Mouse (Mus musculus): ENCODE data around the gene Aldh18a1.
"Not testable (repeated sequence)": the region's sequence is repeated elsewhere in the genome, so short reads cannot be mapped to it uniquely, and the experiment has no call there.

The Aldh18a1 gene

GRCm38 (mm10) chr19:40588293-40588654 is at the start of gene Aldh18a1:
Aldh18a1 (minus strand) TSS chr19:40588463.
- DNase-seq (ENCODE audit: low spot score) = peak; percentile 88

GRCm38 (mm10) chr19:40637601-40638000 is 49.3 kb upstream of the Aldh18a1 start:
- no peak for DNase-seq (ENCODE audit: low spot score)

GRCm38 (mm10) chr19:40637091-40637490 is 48.8 kb upstream of the Aldh18a1 start:
- DNase-seq (ENCODE audit: low spot score) = no peak

GRCm38 (mm10) chr19:40633144-40633543 is 44.9 kb upstream of the Aldh18a1 start:
- DNase-seq (ENCODE audit: low spot score) = no peak

GRCm38 (mm10) chr19:40632668-40633067 is 44.4 kb upstream of the Aldh18a1 start:
- no peak for DNase-seq (ENCODE audit: low spot score)

- no peak for DNase-seq (ENCODE audit: low spot score)
Observed at GRCm38 (mm10) chr19:40632193-40632592, 43.9 kb upstream of the Aldh18a1 start.

GRCm38 (mm10) chr19:40630606-40631005 is 42.3 kb upstream of the Aldh18a1 start:
- no peak for DNase-seq (ENCODE audit: low spot score)

- peak; percentile 38 for DNase-seq (ENCODE audit: low spot score)
Observed at GRCm38 (mm10) chr19:40630096-40630495, 41.8 kb upstream of the Aldh18a1 start.

GRCm38 (mm10) chr19:40628950-40629349 is 40.7 kb upstream of the Aldh18a1 start:
- no peak for DNase-seq (ENCODE audit: low spot score)

GRCm38 (mm10) chr19:40625935-40626334 is 37.7 kb upstream of the Aldh18a1 start:
- no peak for DNase-seq (ENCODE audit: low spot score)

- DNase-seq (ENCODE audit: low spot score) = not testable (repeated sequence)
Observed at GRCm38 (mm10) chr19:40621616-40622015, 33.4 kb upstream of the Aldh18a1 start.

GRCm38 (mm10) chr19:40616021-40616420 is 27.8 kb upstream of the Aldh18a1 start:
- DNase-seq (ENCODE audit: low spot score) = no peak

- DNase-seq (ENCODE audit: low spot score) = no peak
Observed at GRCm38 (mm10) chr19:40614811-40615210, 26.5 kb upstream of the Aldh18a1 start.

GRCm38 (mm10) chr19:40611830-40612506 is 23.7 kb upstream of the Aldh18a1 start, which contains the start of the genes Tctn3 and Entpd1:
Tctn3 (minus strand) TSS chr19:40612233.
Entpd1 (plus strand) TSS chr19:40612366.
- peak; percentile 92 for DNase-seq (ENCODE audit: low spot score)

GRCm38 (mm10) chr19:40607676-40608075 is 19.4 kb upstream of the Aldh18a1 start:
- DNase-seq (ENCODE audit: low spot score) = no peak

GRCm38 (mm10) chr19:40605189-40605588 is 16.9 kb upstream of the Aldh18a1 start:
- DNase-seq (ENCODE audit: low spot score) = no peak

GRCm38 (mm10) chr19:40601870-40602269 is 13.6 kb upstream of the Aldh18a1 start:
- no peak for DNase-seq (ENCODE audit: low spot score)

GRCm38 (mm10) chr19:40600846-40601245 is 12.6 kb upstream of the Aldh18a1 start:
- DNase-seq (ENCODE audit: low spot score) = not testable (repeated sequence)

- no peak for DNase-seq (ENCODE audit: low spot score)
Observed at GRCm38 (mm10) chr19:40595831-40596230, 7.6 kb upstream of the Aldh18a1 start.

GRCm38 (mm10) chr19:40595231-40595630 is 7.0 kb upstream of the Aldh18a1 start:
- no peak for DNase-seq (ENCODE audit: low spot score)

- no peak for DNase-seq (ENCODE audit: low spot score)
Observed at GRCm38 (mm10) chr19:40589530-40589880, 1.2 kb upstream of the Aldh18a1 start.

GRCm38 (mm10) chr19:40588847-40589529 is 725 bp upstream of the Aldh18a1 start:
- DNase-seq (ENCODE audit: low spot score) = peak; percentile 76

GRCm38 (mm10) chr19:40587491-40588292 is 571 bp downstream of the Aldh18a1 start:
- no peak for DNase-seq (ENCODE audit: low spot score)

Measured in left cerebral cortex, adult 11 months (tissue).